Mouse (Mus musculus): ENCODE results near the gene Grk5. TPM values are rescaled to one million over a fixed set of nuclear protein-coding genes. Genes with fewer than 3 reads are reported as not detected.

Gene Grk5
- polyA plus RNA-seq (2015; fragmentation: Illumina TruSeq; extraction: RNeasy Lipid Tissue Mini Kit (QIAGEN cat#74804); ENCODE audit: low read depth, low replicate concordance): 9.9 TPM

GRCm38 (mm10) chr19:60889714-60890315 lies at the start of gene Grk5:
Grk5 (plus strand) TSS chr19:60889749.

GRCm38 (mm10) chr19:60860868-60861700 lies 28.5 kb upstream of the Grk5 start, which contains the start of gene Sfxn4:
Sfxn4 (minus strand) TSS chr19:60861479.

GRCm38 (mm10) chr19:60874064-60874694 lies 15.4 kb upstream of the Grk5 start, which contains the start of gene Prdx3:
Prdx3 (minus strand) TSS chr19:60874556.

GRCm38 (mm10) chr19:61140342-61141206 lies 251.0 kb downstream of the Grk5 start, which contains the start of gene Zfp950:
Zfp950 (minus strand) TSS chr19:61140840.

Other genes starting within 250 kb of the Grk5 start
- 16.2 TPM for gene Nanos1, start 133.8 kb upstream of the Grk5 start, polyA plus RNA-seq (2015; fragmentation: Illumina TruSeq; extraction: RNeasy Lipid Tissue Mini Kit (QIAGEN cat#74804); ENCODE audit: low read depth, low replicate concordance)
- 63.9 TPM for gene Eif3a, start 99.1 kb upstream of the Grk5 start, polyA plus RNA-seq (2015; fragmentation: Illumina TruSeq; extraction: RNeasy Lipid Tissue Mini Kit (QIAGEN cat#74804); ENCODE audit: low read depth, low replicate concordance)
- gene Fam45a, start 78.2 kb upstream of the Grk5 start, polyA plus RNA-seq (2015; fragmentation: Illumina TruSeq; extraction: RNeasy Lipid Tissue Mini Kit (QIAGEN cat#74804); ENCODE audit: low read depth, low replicate concordance): 55.6 TPM
- 21.9 TPM for gene Sfxn4, start 28.3 kb upstream of the Grk5 start, polyA plus RNA-seq (2015; fragmentation: Illumina TruSeq; extraction: RNeasy Lipid Tissue Mini Kit (QIAGEN cat#74804); ENCODE audit: low read depth, low replicate concordance)
- gene Prdx3, start 15.2 kb upstream of the Grk5 start, polyA plus RNA-seq (2015; fragmentation: Illumina TruSeq; extraction: RNeasy Lipid Tissue Mini Kit (QIAGEN cat#74804); ENCODE audit: low read depth, low replicate concordance): 110 TPM